Mouse (Mus musculus): ENCODE measurements around the gene Fgd2. TPM values are rescaled to one million over a fixed set of nuclear protein-coding genes. Genes with fewer than 3 reads are reported as not detected.
"Not testable (repeated sequence)": the region's sequence is repeated elsewhere in the genome, so short reads cannot be mapped to it uniquely, and the experiment has no call there.

Gene Fgd2
- polyA plus RNA-seq, 1 experiment from 2014 or later: 29.2 TPM

DNA sequence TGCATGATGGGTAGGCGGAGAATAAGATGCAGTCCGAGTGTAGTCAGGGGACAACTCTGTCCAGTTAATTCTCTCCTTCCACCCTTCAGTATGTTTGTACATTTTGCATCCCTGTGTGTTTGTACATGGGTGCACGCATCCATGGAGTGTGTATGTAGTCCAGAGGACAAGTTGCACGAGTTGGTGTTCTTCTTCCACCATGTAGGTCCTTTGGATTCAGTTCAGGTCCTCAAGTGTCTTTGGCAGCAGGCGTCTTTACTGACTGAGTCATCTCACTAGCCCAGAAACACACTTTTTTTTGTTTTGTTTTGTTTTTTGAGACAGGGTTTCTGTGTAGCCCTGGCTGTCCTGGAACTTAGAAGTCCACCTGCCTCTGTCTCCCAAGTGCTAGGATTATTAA is 17.5 kb upstream of the Fgd2 start:
- Histone ChIP-seq H3K4me3 (ENCODE audit: inconsistent target) (no peak overlapping the region), H3K36me3 (ENCODE audit: inconsistent target) (peaks cover 35% of the 10 kb centered on the region; the same call in 1 of the 2 replicates)
- 95% methylated on average over 5 of the region's 5 CpGs for WGBS (ENCODE audit: missing documents)

DNA sequence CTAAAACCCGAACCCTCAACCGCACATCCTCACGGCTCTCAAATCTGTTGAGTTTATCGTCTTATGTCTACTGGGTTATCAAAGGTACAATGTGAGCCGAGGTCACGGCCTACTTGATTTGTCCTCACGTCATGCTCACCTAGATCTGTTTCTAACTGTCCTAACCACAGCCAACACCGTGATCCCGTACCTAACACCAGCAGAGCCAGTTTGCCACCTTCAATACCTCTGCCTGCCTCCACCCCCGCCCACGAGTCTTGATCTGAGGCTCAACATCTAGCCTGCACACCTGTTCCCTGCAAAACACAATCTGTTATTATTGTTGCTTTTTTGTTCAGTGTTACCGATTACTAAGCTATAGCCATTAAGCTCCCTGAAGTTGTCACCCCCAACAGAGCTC is 15.4 kb upstream of the Fgd2 start:
- no peak overlapping the region for H3K4me3 ChIP-seq (ENCODE audit: inconsistent target)
- no peak overlapping the region for H3K27ac ChIP-seq
- H3K36me3 ChIP-seq (ENCODE audit: inconsistent target): peaks cover 15% of the 10 kb centered on the region; the same call in 1 of the 2 replicates
- WGBS (ENCODE audit: missing documents): 89% methylated on average over 9 of the region's 12 CpGs
- H3K79me2 ChIP-seq (ENCODE audit: inconsistent target): peaks cover 57% of the 10 kb centered on the region

More for the DNA sequence above, 17.5 kb upstream of the Fgd2 start:
- no peak overlapping the region for H3K27ac ChIP-seq
- peaks cover 57% of the 10 kb centered on the region for H3K79me2 ChIP-seq (ENCODE audit: inconsistent target)

- 17% methylated on average over 11 of the region's 11 CpGs for WGBS (ENCODE audit: missing documents)
- Histone ChIP-seq H3K36me3 (ENCODE audit: inconsistent target) (peaks cover 10% of the 10 kb centered on the region; the same call in 1 of the 2 replicates), H3K79me2 (ENCODE audit: inconsistent target) (peaks cover 57% of the 10 kb centered on the region), H3K4me3 (ENCODE audit: inconsistent target) (peak overlapping the region; percentile 87), H3K27ac (peak overlapping the region; percentile 51)
Measured at GRCm38 (mm10) chr17:29346496-29347125, 14.1 kb upstream of the Fgd2 start.

GRCm38 (mm10) chr17:29347126-29347644 is 13.5 kb upstream of the Fgd2 start:
- 1% methylated on average over 29 of the region's 45 CpGs for WGBS (ENCODE audit: missing documents)
- H3K27ac ChIP-seq: peak overlapping the region; percentile 51
- H3K4me3 ChIP-seq (ENCODE audit: inconsistent target): peak overlapping the region; percentile 87
- H3K36me3 ChIP-seq (ENCODE audit: inconsistent target): peaks cover 10% of the 10 kb centered on the region; the same call in 1 of the 2 replicates
- H3K79me2 ChIP-seq (ENCODE audit: inconsistent target): peaks cover 51% of the 10 kb centered on the region

- Histone ChIP-seq H3K27ac (peak within 1 kb of the TSS; percentile 51), H3K36me3 (ENCODE audit: inconsistent target) (peaks cover 10% of the 10 kb centered on the region; the same call in 1 of the 2 replicates), H3K4me3 (ENCODE audit: inconsistent target) (peak within 1 kb of the TSS; percentile 87), H3K79me2 (ENCODE audit: inconsistent target) (peaks cover 46% of the 10 kb centered on the region)
- 2% methylated on average over 45 of the region's 53 CpGs for WGBS (ENCODE audit: missing documents)
Measured at GRCm38 (mm10) chr17:29347645-29348256, 13.0 kb upstream of the Fgd2 start, which contains the start of gene Mtch1. TSS of gene Mtch1 (minus strand) at chr17:29347934.

GRCm38 (mm10) chr17:29348996-29349395 is 11.7 kb upstream of the Fgd2 start:
- H3K79me2 ChIP-seq (ENCODE audit: inconsistent target): peaks cover 33% of the 10 kb centered on the region
- no peak overlapping the region for H3K27ac ChIP-seq
- no peak overlapping the region for H3K4me3 ChIP-seq (ENCODE audit: inconsistent target)
- no peaks in the 10 kb centered on the region for H3K36me3 ChIP-seq (ENCODE audit: inconsistent target)
- WGBS (ENCODE audit: missing documents): 97% methylated on average over 2 of the region's 2 CpGs

DNA sequence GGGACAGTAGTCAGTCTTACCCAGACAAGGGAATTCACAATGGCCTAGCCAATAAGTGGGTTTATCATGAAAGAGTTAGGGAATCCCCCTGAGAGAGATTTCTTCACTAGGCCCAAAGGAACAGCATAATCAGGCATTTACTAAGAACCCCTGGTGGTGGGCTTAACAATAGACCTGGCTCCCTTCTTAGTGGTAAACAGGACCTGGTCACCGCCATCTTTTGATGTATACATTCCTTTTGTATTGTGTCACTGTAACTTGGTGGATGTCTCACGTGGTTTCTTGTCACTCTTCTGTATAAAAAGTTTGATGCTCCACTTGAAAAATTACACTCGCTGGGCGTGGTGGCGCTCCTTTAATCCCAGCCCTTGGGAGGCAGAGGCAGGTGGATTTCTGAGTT is 9.7 kb upstream of the Fgd2 start:
- H3K36me3 ChIP-seq (ENCODE audit: inconsistent target); H3K4me3 ChIP-seq (ENCODE audit: inconsistent target); H3K27ac ChIP-seq: not testable (repeated sequence)
- H3K79me2 ChIP-seq (ENCODE audit: inconsistent target): peaks cover 13% of the 10 kb centered on the region
- WGBS (ENCODE audit: missing documents): 92% methylated on average over 5 of the region's 5 CpGs

DNA sequence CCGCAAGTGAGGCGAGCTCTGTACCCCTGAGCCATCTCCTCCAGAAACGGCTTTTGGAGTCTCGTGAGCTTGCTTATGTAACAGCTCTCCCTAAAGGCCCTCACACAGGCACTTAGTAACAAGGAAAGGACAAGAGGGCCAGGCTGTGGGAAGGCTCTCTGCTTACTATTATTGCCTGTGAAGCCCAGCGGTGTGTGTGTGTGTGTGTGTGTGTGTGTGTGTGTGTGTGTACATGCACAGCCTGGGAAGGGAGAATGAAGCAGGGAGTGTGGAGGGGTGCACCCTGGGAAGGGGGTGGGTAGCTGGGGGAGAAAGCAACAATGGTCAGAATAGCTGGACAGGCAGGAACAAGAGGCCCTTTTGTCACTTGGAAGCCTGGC is 5.3 kb upstream of the Fgd2 start:
- WGBS (ENCODE audit: missing documents): 91% methylated on average over 5 of the region's 5 CpGs
- H3K4me3 ChIP-seq (ENCODE audit: inconsistent target): no peak overlapping the region
- H3K27ac ChIP-seq: no peak overlapping the region
- no peaks in the 10 kb centered on the region for H3K79me2 ChIP-seq (ENCODE audit: inconsistent target)
- H3K36me3 ChIP-seq (ENCODE audit: inconsistent target): no peaks in the 10 kb centered on the region

DNA sequence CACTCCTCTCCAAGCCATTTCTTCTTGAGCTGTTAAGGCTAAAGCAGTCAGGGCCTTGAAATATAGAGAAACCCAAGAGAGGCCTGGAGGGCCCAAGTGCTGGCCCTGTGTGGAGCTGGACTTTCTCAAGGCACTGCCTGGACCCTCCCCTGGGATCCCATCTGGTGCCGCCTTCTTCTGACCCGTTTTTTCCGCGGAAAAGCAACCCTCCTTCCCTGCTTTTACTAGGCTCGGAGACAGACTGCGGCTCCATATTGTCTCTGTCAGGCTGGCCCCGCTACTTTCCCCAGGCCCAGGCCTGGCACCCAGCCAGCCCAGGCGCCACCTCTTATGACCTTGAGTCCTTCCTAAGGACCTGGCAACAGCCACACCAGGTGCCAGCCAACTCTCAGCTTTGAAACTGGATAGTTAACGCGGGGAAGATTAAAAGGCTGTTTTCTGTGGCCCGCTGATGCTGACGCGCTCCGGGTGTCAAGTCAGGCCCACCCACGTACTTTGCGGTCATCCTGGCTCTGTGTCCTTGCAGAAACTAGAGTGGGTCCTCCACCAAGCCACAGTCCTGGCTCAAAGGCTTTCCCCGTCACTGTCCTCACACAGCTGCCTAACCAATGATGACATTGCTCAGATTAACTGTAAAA is 4.8 kb upstream of the Fgd2 start:
- H3K4me3 ChIP-seq (ENCODE audit: inconsistent target): no peak overlapping the region
- WGBS (ENCODE audit: missing documents): 79% methylated on average over 17 of the region's 17 CpGs
- peaks cover 2% of the 10 kb centered on the region; the same call in 1 of the 2 replicates for H3K79me2 ChIP-seq (ENCODE audit: inconsistent target)
- H3K36me3 ChIP-seq (ENCODE audit: inconsistent target): no peaks in the 10 kb centered on the region
- no peak overlapping the region for H3K27ac ChIP-seq

GRCm38 (mm10) chr17:29356479-29356856 is 4.2 kb upstream of the Fgd2 start:
- H3K36me3 ChIP-seq (ENCODE audit: inconsistent target): no peaks in the 10 kb centered on the region
- H3K79me2 ChIP-seq (ENCODE audit: inconsistent target): peaks cover 7% of the 10 kb centered on the region; the same call in 1 of the 2 replicates
- 65% methylated on average over 11 of the region's 11 CpGs for WGBS (ENCODE audit: missing documents)
- H3K4me3 ChIP-seq (ENCODE audit: inconsistent target): no peak overlapping the region
- H3K27ac ChIP-seq: no peak overlapping the region

DNA sequence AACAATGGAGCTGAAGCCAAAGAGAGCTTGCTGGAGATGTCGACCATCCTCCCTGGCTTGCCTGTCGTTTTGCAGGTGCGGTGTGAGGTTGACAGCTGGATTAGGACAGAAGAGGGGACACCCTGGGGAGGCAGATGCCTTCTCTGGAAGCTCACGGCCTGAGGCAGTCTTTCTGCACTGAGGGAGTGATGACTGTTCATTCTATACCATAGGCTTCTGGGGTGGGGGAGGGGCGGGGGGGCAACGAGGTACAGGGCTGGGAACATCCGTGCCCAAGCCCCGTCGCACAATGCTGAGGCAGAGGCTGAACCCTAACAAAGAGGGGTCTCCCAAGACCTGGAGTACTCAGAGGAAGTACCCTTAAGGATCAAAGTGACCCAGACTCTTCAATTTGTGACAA is 3.8 kb upstream of the Fgd2 start:
- WGBS (ENCODE audit: missing documents): 52% methylated on average over 9 of the region's 9 CpGs
- no peak overlapping the region for H3K27ac ChIP-seq
- H3K36me3 ChIP-seq (ENCODE audit: inconsistent target): no peaks in the 10 kb centered on the region
- H3K4me3 ChIP-seq (ENCODE audit: inconsistent target): no peak overlapping the region
- peaks cover 12% of the 10 kb centered on the region; the same call in 1 of the 2 replicates for H3K79me2 ChIP-seq (ENCODE audit: inconsistent target)

GRCm38 (mm10) chr17:29358928-29359327 is 1.8 kb upstream of the Fgd2 start:
- WGBS (ENCODE audit: missing documents): 83% methylated on average over 3 of the region's 3 CpGs
- Histone ChIP-seq H3K36me3 (ENCODE audit: inconsistent target) (no peaks in the 10 kb centered on the region), H3K79me2 (ENCODE audit: inconsistent target) (peaks cover 27% of the 10 kb centered on the region), H3K4me3 (ENCODE audit: inconsistent target) (no peak overlapping the region), H3K27ac (no peak overlapping the region)

- H3K36me3 ChIP-seq (ENCODE audit: inconsistent target): peaks cover 30% of the 10 kb centered on the region
- peak overlapping the region; percentile 91 for H3K27ac ChIP-seq
- 7% methylated on average over 8 of the region's 8 CpGs for WGBS (ENCODE audit: missing documents)
Measured at GRCm38 (mm10) chr17:29361982-29362691, 1.4 kb downstream of the Fgd2 start.

DNA sequence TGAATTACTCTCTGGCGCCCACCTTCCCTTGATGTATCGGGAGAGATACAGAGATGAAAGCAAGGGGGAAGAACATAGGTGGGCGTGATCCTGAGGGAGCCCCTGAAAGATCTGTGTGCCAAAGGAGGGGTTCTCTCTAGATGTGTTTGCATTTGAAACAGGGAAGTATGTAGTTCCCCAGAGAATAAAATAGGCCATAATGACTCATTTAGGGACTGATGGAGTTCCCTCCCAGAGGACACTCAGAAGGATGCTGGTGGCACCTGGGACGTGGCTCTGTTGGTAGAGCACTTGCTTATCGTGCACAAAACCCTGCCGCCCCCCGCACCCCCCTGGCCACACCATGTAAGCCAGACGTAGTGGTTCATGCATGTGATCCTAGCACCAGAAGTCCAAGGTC is 2.4 kb downstream of the Fgd2 start:
- Histone ChIP-seq H3K79me2 (ENCODE audit: inconsistent target) (peaks cover 42% of the 10 kb centered on the region), H3K36me3 (ENCODE audit: inconsistent target) (peaks cover 40% of the 10 kb centered on the region), H3K4me3 (ENCODE audit: inconsistent target) (peak overlapping the region; percentile 77; the same call in 1 of the 2 replicates), H3K27ac (peak overlapping the region; percentile 91)
- WGBS (ENCODE audit: missing documents): 57% methylated on average over 8 of the region's 8 CpGs

More at GRCm38 (mm10) chr17:29361982-29362691, 1.4 kb downstream of the Fgd2 start:
- Histone ChIP-seq H3K79me2 (ENCODE audit: inconsistent target) (peaks cover 42% of the 10 kb centered on the region), H3K4me3 (ENCODE audit: inconsistent target) (peak overlapping the region; percentile 77)
